Mouse (Mus musculus): ENCODE data around the gene Mkks. TPM values are rescaled to one million over a fixed set of nuclear protein-coding genes. Genes with fewer than 3 reads are reported as not detected.

Mkks gene
- 13.2 and 15.0 TPM in 2 replicates for polyA plus RNA-seq (2015; fragmentation: Nextera tagmentation; extraction: Ambion mirVana)

- Histone ChIP-seq H3K4me1 (peaks cover 10% of the 10 kb centered on the region), H3K9me3 (no peaks in the 10 kb centered on the region), H3K27me3 (no peaks in the 10 kb centered on the region), H3K4me2 (peak within 1 kb of the TSS; percentile 62), H3K4me3 (peak within 1 kb of the TSS; percentile 82), H3K9ac (peak within 1 kb of the TSS; percentile 85), H3K27ac (peak within 1 kb of the TSS; percentile 92), H3K36me3 (no peaks in the 10 kb centered on the region)
- peak; percentile 97 for ATAC-seq (ENCODE audit: insufficient number of reproducible peaks, insufficient read depth, low FRiP score, low TSS enrichment, low read depth)
- WGBS, result under 1% methylated on average over 49 of the region's 49 CpGs
Measured at GRCm38 (mm10) chr2:136891068-136891950, at the start of gene Mkks, which contains the start of the genes Slx4ip and AL731706.1. Gene Mkks, minus strand, starts transcription at chr2:136891389. Gene Slx4ip, plus strand, starts transcription at chr2:136891218. Gene AL731706.1, minus strand, starts transcription at chr2:136891389.

DNA sequence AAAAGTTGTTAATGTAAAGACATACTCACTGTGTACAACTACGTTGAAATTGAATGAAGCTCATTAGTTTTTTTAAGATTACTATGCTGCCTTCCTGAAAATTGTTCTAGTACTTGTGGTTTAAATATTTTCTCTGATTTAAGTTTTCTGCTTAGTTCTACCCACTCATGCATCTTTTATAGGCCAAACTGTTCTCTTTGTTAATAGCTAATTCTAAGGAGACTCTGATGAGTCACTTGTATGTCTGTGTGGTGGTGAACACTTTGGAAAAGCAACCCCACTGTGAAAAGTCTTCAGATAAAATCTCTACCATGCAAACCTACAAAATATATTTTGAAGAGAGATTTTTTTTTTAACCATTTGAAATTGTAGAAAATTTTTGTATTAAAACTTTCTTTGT lies 47.1 kb upstream of the Mkks start:
- Histone ChIP-seq H3K4me3 (no peak overlapping the region), H3K4me1 (no peaks in the 10 kb centered on the region), H3K9me3 (no peaks in the 10 kb centered on the region), H3K9ac (no peak overlapping the region), H3K27me3 (no peaks in the 10 kb centered on the region), H3K36me3 (no peaks in the 10 kb centered on the region), H3K27ac (no peak overlapping the region), H3K4me2 (no peak overlapping the region)
- WGBS, result 74% methylated on average over 1 of the region's 1 CpGs
- no peak for ATAC-seq (ENCODE audit: insufficient number of reproducible peaks, insufficient read depth, low FRiP score, low TSS enrichment, low read depth)

GRCm38 (mm10) chr2:136936391-136937288 lies 45.5 kb upstream of the Mkks start:
- Histone ChIP-seq H3K4me1 (no peaks in the 10 kb centered on the region), H3K9ac (no peak overlapping the region), H3K9me3 (no peaks in the 10 kb centered on the region), H3K4me3 (no peak overlapping the region), H3K36me3 (no peaks in the 10 kb centered on the region), H3K27me3 (no peaks in the 10 kb centered on the region), H3K27ac (no peak overlapping the region), H3K4me2 (no peak overlapping the region)
- WGBS, result 86% methylated on average over 4 of the region's 4 CpGs
- no peak for ATAC-seq (ENCODE audit: insufficient number of reproducible peaks, insufficient read depth, low FRiP score, low TSS enrichment, low read depth)

GRCm38 (mm10) chr2:136921003-136921408 lies 29.8 kb upstream of the Mkks start:
- no peaks in the 10 kb centered on the region for H3K9me3 ChIP-seq
- peaks cover 5% of the 10 kb centered on the region for H3K4me1 ChIP-seq
- no peak overlapping the region for H3K9ac ChIP-seq
- no peak overlapping the region for H3K27ac ChIP-seq
- no peaks in the 10 kb centered on the region for H3K27me3 ChIP-seq
- no peaks in the 10 kb centered on the region for H3K36me3 ChIP-seq
- no peak overlapping the region for H3K4me3 ChIP-seq
- WGBS, result 62% methylated on average over 4 of the region's 4 CpGs
- no peak for ATAC-seq (ENCODE audit: insufficient number of reproducible peaks, insufficient read depth, low FRiP score, low TSS enrichment, low read depth)
- no peak overlapping the region for H3K4me2 ChIP-seq

GRCm38 (mm10) chr2:136920257-136920993 lies 29.2 kb upstream of the Mkks start:
- Histone ChIP-seq H3K9me3 (no peaks in the 10 kb centered on the region), H3K36me3 (no peaks in the 10 kb centered on the region), H3K27ac (no peak overlapping the region), H3K4me2 (no peak overlapping the region), H3K4me3 (no peak overlapping the region), H3K4me1 (peaks cover 5% of the 10 kb centered on the region), H3K9ac (no peak overlapping the region), H3K27me3 (no peaks in the 10 kb centered on the region)
- ATAC-seq (ENCODE audit: insufficient number of reproducible peaks, insufficient read depth, low FRiP score, low TSS enrichment, low read depth), result no peak
- WGBS, result 85% methylated on average over 3 of the region's 3 CpGs

DNA sequence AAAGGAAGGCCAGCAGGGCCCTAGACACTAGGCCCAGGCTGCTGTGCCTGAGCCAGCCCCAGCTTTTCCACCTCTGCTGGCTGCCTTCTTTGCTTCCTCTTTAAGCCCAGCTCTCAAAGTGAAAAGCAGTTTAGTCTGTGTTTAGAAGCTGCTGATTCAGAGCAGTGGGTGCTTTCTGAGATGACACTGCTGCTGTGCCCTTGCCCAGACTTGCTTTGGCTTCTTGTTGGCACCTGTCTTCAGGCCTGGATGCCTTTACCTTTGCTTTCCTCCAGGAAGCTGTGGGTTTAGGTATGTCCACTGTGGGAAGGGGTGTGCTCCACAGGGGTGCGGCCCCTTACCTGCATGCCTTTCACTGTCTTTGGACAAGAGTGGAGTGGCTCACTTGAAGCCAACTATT lies 28.2 kb upstream of the Mkks start:
- no peak for ATAC-seq (ENCODE audit: insufficient number of reproducible peaks, insufficient read depth, low FRiP score, low TSS enrichment, low read depth)
- H3K4me3 ChIP-seq, result no peak overlapping the region
- no peak overlapping the region for H3K27ac ChIP-seq
- no peaks in the 10 kb centered on the region for H3K9me3 ChIP-seq
- WGBS, result 89% methylated on average over 1 of the region's 1 CpGs
- H3K4me2 ChIP-seq, result no peak overlapping the region
- H3K36me3 ChIP-seq, result no peaks in the 10 kb centered on the region
- peaks cover 5% of the 10 kb centered on the region for H3K4me1 ChIP-seq
- H3K9ac ChIP-seq, result no peak overlapping the region
- no peaks in the 10 kb centered on the region for H3K27me3 ChIP-seq

GRCm38 (mm10) chr2:136914334-136914902 lies 23.2 kb upstream of the Mkks start:
- H3K9ac ChIP-seq, result no peak overlapping the region

GRCm38 (mm10) chr2:136913021-136913420 lies 21.8 kb upstream of the Mkks start:
- no peaks in the 10 kb centered on the region for H3K9me3 ChIP-seq
- H3K27me3 ChIP-seq, result no peaks in the 10 kb centered on the region
- WGBS, result 83% methylated on average over 3 of the region's 3 CpGs
- H3K27ac ChIP-seq, result no peak overlapping the region
- H3K4me2 ChIP-seq, result no peak overlapping the region
- H3K36me3 ChIP-seq, result no peaks in the 10 kb centered on the region
- no peak overlapping the region for H3K9ac ChIP-seq
- ATAC-seq (ENCODE audit: insufficient number of reproducible peaks, insufficient read depth, low FRiP score, low TSS enrichment, low read depth), result no peak
- peaks cover 11% of the 10 kb centered on the region for H3K4me1 ChIP-seq
- H3K4me3 ChIP-seq, result no peak overlapping the region

More at GRCm38 (mm10) chr2:136914334-136914902, 23.2 kb upstream of the Mkks start:
- H3K27ac ChIP-seq, result no peak overlapping the region
- H3K9me3 ChIP-seq, result no peaks in the 10 kb centered on the region
- H3K4me2 ChIP-seq, result no peak overlapping the region
- 37% methylated on average over 3 of the region's 3 CpGs for WGBS
- no peaks in the 10 kb centered on the region for H3K36me3 ChIP-seq
- H3K4me1 ChIP-seq, result peaks cover 11% of the 10 kb centered on the region
- ATAC-seq (ENCODE audit: insufficient number of reproducible peaks, insufficient read depth, low FRiP score, low TSS enrichment, low read depth), result no peak
- H3K4me3 ChIP-seq, result no peak overlapping the region
- no peaks in the 10 kb centered on the region for H3K27me3 ChIP-seq

DNA sequence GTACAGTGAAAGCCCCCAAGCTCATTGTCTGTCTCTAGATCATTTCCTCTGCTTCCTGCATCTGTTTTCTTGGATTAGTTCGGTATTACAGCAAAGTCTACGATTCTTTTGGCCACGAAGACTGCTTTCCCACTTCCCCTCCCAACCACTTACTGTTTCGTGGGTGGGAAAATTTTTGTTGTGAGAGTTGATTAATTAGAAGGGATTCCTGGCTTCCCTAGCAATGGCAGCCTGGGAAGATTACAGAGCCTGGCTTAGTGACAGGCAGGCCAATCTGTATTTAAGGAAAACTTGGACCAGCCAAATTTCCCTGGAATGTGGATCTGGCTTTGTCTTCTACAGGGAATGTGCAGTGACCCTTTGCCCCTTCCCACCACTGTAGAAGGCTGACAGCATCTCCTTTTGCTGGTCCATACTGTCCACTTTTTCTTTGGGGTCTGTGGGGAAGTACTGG lies 20.8 kb upstream of the Mkks start:
- Histone ChIP-seq H3K4me1 (peaks cover 11% of the 10 kb centered on the region), H3K9me3 (no peaks in the 10 kb centered on the region), H3K9ac (no peak overlapping the region), H3K36me3 (no peaks in the 10 kb centered on the region), H3K27me3 (no peaks in the 10 kb centered on the region), H3K4me3 (no peak overlapping the region), H3K27ac (peak overlapping the region; percentile 16; the same call in 1 of the 2 replicates), H3K4me2 (no peak overlapping the region)
- WGBS, result 26% methylated on average over 4 of the region's 4 CpGs
- ATAC-seq (ENCODE audit: insufficient number of reproducible peaks, insufficient read depth, low FRiP score, low TSS enrichment, low read depth), result no peak

DNA sequence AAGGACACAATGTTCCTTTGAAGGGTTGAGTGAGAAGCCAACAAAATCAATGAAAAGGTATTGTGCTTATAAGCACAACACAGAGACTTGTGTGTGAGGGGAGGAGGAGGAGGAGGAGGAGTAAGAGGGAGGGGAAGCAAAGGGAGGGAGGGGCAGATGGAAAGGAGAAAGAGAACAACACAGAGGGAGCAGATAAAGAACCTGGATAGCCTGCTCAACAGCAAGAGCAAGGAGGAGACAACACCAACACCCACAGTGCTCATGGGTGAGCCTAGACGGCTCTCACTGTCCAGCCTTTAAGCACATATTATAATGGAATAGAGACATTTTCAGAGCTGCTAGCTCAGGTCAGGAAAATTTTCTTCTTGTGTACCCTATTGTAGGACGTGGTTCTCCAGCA lies 18.1 kb upstream of the Mkks start:
- no peak for ATAC-seq (ENCODE audit: insufficient number of reproducible peaks, insufficient read depth, low FRiP score, low TSS enrichment, low read depth)
- H3K27ac ChIP-seq, result no peak overlapping the region
- no peaks in the 10 kb centered on the region for H3K9me3 ChIP-seq
- no peak overlapping the region for H3K4me2 ChIP-seq
- WGBS, result 78% methylated on average over 2 of the region's 2 CpGs
- H3K9ac ChIP-seq, result no peak overlapping the region
- H3K4me1 ChIP-seq, result peaks cover 5% of the 10 kb centered on the region; the same call in 1 of the 2 replicates
- no peaks in the 10 kb centered on the region for H3K27me3 ChIP-seq
- no peak overlapping the region for H3K4me3 ChIP-seq
- H3K36me3 ChIP-seq, result peaks cover 11% of the 10 kb centered on the region

DNA sequence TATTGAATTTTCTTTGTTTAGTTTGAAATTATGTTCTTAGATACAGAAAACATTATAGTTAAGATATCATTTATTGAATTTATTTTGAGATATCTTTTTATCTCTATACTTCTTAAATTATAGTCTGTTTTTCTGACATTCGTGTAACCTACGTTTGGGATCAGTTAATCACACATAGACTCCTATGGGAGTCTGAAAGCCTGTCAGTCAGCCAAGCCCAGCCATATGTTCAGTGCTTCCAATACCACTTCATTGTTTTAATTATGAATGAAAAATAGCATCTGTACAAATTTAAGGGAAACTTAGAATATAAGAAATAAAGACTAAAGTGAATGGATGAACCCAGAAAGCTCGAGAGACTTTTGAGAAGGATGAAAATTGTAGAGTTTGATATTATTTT lies 17.4 kb upstream of the Mkks start:
- 65% methylated on average over 3 of the region's 3 CpGs for WGBS
- Histone ChIP-seq H3K36me3 (peaks cover 11% of the 10 kb centered on the region), H3K27ac (no peak overlapping the region)

More for the DNA sequence above, 17.4 kb upstream of the Mkks start:
- no peaks in the 10 kb centered on the region for H3K9me3 ChIP-seq
- no peak overlapping the region for H3K4me2 ChIP-seq
- no peak overlapping the region for H3K9ac ChIP-seq
- H3K4me3 ChIP-seq, result no peak overlapping the region
- ATAC-seq (ENCODE audit: insufficient number of reproducible peaks, insufficient read depth, low FRiP score, low TSS enrichment, low read depth), result no peak
- no peaks in the 10 kb centered on the region for H3K27me3 ChIP-seq
- H3K4me1 ChIP-seq, result peaks cover 5% of the 10 kb centered on the region; the same call in 1 of the 2 replicates

Measured in embryonic facial prominence, embryonic 13.5 days (tissue).